Mouse (Mus musculus) heart, postnatal 25 days (tissue): ENCODE results near the gene Cldn1. TPM values are rescaled to one million over a fixed set of nuclear protein-coding genes. Genes with fewer than 3 reads are reported as not detected.

ENCODE experiments used
- DNase-seq: peaks from one replicate; pipeline ENCODE4 v3.0.0; 2022; ENCODE audit warnings: low spot score
- intact Hi-C: fragments of 180-260 bp; cut with DNase I; formaldehyde crosslinking; loops from one replicate; pipeline ENCODE4 v1.15.1; 2025
- total RNA-seq, 2 experiments: library from RNA; stranded (reverse); gene quantifications; 2 replicates each; pipeline ENCODE4 v1.2.3; 2021

The Cldn1 gene
- under 1 TPM; 0.42 to 0.53 TPM for total RNA-seq

DNA sequence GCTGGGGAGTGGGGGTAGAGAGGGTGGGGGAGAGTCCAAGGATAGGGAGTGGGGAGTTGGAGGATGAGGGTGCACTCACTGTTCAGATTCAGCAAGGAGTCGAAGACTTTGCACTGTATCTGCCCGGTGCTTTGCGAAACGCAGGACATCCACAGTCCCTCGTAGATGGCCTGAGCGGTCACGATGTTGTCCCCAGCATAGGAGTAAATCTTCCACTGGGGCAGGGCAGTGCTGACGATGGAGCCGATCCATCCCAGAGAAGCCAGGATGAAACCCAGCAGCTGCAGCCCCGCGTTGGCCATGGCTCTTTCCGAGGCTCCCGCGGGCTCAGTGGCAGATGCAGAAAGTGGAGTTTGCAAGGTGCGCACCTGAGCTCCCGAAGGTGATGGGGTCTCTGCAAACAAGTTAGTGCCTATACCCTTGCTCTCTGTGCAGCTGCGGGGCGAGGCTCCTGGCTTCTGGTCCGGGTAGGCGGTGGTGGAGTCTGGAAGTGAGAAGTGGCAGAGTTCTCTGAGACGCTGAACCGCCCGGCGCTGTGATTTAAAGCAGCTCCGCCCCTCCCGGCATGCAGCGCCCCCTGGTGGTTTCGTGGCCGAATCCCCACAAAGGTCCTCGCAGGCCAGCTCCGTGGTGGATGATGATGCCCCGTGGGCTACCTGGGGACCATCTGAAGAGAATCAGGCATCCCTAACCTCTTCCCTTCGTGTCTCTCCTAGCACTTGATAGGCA lies at the start of gene Cldn1:
Gene Cldn1, minus strand, starts transcription at position 517 of the 729 bp plus-strand sequence.
- intact Hi-C loops, result loop anchor here (1.0 to 2.0 kb wide), 2 partner anchors 137 to 404 kb away; no protein-coding TSS in a partner anchor
- DNase-seq, result peak; percentile 30

DNA sequence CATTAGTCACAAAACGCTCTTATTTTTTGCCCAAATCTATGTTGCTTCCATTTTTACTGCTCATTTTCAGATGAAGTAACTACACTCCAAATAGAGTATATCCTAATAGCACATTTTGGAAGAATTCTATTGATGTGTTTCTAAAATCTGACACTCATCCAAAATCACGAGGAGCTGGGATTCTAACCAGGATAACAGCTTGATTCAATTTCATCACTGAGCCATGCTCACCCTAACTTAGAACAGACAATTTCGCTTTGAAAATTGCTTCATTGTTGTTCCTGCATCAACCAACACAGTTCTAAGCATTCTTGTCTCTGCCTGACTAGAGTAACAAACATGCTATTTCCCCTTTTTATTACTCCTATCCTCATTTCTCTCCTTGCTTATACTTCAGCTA lies 47.0 kb upstream of the Cldn1 start:
- no peak for DNase-seq
- intact Hi-C loops, result no loop called here

DNA sequence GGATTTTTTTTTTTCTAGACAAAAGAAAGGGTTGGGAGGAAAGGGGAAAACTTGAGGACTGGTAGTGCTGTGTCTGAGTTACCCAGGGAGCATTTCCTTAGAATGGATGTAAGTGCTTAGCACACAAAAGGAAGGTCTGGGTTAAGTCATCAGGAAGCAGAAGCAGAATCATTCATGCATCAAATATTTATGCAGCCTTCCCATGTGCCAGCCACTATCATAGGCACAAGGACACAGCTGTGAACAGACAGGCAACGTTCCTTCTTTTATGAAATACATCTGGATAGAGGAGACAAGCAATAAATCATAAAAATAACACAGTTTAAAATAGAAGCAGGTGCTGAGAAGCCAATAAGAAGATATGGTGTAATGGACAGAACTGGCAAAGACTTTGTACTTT lies 32.4 kb upstream of the Cldn1 start:
- intact Hi-C loops, result no loop called here

DNA sequence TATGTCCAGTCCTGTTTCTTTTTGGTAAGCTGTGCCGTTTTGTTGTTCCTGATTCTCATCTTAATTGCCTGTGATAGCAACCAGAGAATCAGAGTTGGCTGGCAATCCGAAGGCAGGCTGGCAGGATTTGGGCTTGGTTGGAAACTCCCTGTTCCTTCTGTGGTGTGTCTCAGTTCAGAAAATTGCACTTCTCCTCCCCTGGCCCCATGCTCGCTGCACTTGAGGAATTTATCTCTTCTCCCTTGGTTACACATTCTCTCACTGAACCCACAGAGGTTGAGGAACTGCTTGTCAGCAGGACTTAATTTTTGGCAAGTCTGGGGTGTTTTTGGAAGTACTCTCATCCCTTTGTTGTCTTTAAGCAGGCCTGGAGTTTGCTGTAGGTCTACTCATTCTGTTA lies 29.3 kb upstream of the Cldn1 start:
- intact Hi-C loops, result no loop called here
- no peak for DNase-seq

More for the DNA sequence above, 32.4 kb upstream of the Cldn1 start:
- DNase-seq, result no peak

DNA sequence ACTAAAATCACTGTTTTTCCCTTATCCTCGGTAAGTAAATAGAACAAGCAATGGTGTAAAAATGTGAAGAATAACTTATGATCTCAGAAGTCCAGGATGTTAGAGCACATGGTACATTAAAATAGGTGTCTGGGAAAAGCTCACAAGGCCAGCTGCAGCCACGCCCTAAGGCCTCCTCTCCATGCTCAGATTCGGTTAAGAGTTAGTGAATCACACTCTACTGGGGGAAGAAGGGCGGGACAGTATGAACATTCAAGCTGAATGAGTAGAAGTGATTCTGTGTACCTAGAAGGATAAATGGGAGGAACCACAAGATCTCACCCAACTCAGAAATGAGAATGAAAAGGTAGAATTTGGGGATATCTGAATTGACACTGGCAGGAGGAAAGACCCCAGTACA lies 28.9 kb upstream of the Cldn1 start:
- no peak for DNase-seq

DNA sequence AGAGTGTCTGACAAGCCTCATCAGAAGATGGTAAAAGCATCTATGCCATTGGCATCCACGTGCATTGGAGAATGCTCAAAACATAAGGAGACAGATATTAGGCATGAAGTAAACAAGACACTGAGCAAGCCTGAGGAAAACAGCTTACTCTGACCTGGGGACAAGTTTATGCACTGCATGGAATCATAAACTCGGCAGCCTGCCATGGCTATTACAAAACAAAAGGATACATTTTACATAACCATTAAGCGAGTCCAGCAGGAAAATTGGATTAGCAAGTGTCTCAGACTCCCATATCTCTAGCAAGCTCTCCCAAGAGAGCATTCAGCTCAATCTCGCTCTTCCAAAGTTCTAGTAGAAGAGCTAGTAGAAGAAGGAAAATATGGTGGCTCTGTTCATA lies 19.3 kb upstream of the Cldn1 start:
- DNase-seq, result no peak
- intact Hi-C loops, result no loop called here

More for the DNA sequence above, 28.9 kb upstream of the Cldn1 start:
- intact Hi-C loops, result no loop called here

DNA sequence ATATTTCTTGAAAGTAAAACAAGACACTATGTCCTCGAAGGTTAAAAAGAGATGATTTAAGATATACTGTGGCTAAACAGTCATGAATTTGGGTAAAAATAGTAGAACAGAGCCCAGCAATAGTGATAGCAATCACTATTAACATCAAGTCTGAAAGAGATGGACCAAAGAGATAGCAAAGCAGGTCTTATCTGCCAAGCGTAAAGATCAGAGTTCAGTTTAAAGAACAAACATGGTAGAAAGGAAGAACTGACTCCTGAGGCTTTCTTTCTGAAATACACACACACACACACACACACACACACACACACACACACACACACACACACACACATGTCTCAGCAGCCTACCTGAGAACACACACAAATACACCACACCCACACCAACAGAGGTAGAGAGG lies 14.5 kb upstream of the Cldn1 start:
- DNase-seq, result no peak
- intact Hi-C loops, result no loop called here

DNA sequence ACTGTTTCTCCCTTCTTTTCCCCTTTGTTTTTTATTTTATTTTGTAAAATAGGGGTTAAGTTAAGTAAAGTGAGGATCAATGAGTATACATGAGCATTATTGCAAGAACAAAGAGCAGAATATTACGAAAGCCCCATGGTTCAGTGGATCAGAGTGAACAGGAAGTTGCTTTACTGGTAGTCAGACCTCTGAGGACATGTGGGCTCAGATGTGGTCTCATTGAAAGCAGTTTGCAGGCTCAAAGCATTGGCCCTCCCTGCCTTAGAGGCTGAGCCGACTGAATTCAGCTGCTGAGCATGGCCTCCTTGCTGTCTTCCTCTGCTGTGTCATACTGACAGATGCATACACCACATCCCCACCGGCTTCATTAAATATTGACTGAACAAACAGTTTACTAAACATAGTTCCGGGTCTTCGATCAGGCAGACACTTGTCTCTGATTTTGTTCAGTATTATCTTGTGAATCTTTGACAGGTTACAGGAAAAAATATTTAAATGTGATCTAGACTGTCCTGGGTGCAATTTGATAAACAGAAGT lies 12.5 kb upstream of the Cldn1 start:
- intact Hi-C loops, result no loop called here
- DNase-seq, result no peak

DNA sequence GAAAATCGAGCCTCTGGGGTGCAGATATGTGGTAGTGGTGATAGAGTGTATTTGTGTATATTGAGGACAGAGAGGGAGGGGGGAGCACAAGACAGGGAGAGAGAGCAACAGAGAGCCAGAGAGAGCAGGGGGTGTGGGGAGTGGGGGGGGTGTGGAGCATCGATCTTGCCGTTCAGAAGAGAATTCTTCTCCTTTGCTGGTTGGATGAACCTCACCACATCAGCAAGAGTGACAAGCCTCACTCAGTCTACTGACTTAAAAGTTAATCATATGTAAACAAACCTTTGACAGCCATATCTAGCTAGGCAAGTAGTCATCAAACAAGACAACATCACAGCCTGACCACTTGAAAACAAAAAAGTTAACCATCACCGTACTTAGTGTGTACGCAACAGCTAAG lies 5.5 kb upstream of the Cldn1 start:
- no peak for DNase-seq
- intact Hi-C loops, result no loop called here

DNA sequence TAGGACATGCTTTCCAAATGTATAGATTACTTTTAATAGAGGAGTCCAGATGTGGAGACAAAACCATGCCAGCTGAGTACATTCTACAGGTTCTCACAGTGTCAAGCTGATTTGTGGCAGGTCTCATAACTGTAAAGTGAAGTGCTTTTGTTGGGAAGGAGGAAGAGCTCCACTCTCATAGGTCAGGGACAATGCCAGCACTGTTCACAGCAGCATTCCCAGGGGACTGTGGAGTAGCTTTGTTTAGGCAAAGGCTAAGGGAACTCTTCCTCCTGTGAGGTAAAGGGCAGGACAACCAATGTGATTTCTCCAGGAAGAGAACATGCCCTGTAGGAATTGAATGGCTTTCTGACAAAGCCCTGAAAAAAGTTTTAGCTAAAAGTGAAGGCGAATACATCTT lies 1.5 kb downstream of the Cldn1 start:
- intact Hi-C loops, result loop anchor here (2.0 kb wide), 1 partner anchor 135 kb away; no protein-coding TSS in a partner anchor
- DNase-seq, result no peak

DNA sequence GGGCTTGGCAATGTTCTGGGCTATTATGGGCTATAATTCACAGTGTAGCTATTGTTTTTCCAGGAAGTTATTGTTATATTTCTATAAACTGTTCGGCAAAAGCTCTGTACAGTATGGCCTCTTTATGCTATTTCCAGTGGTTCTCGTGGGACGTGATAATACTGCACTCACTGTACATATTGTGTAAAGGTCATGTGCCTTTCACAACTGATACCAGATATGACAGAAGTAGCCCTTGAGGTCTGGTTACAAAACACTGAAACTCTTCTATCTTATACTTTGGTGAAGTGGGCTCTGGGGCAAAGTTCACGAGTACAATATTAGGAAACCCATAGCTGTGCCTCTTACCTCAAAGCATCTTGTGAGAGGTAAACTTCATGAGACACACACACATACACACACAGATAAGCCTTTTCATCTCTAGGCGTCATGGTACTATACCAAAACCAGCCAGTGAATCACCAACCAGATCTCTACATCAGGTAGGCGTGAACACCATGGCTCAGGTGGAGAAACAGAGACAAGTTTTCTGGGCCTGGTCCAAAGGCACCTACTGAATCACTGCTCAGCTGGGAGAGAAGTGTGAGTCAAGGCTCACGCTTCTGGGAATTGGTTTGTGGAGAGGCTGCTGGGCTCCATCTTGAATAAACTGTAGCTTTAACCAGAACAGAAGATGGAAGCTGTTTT lies 2.5 kb downstream of the Cldn1 start:
- intact Hi-C loops, result no loop called here
- DNase-seq, result no peak

DNA sequence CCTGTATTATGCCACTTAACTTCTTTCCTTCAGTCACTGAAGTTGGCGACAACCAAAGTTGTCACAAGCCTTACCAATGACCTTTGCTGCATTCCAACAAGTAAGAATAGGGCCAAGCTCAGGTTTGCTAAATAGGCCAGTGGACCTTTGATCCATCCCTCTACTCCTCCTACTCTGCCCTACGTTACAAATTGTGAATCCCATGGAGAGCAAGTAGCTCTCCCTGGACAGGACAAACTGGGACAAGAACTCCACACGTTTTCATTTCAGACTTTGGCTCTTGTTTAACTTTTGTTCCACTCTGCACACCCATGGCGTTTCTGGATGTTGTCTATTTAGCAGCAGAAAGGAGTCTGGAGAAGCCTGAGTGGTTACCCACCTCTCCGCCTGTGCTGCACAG lies 3.5 kb downstream of the Cldn1 start:
- intact Hi-C loops, result no loop called here
- no peak for DNase-seq

DNA sequence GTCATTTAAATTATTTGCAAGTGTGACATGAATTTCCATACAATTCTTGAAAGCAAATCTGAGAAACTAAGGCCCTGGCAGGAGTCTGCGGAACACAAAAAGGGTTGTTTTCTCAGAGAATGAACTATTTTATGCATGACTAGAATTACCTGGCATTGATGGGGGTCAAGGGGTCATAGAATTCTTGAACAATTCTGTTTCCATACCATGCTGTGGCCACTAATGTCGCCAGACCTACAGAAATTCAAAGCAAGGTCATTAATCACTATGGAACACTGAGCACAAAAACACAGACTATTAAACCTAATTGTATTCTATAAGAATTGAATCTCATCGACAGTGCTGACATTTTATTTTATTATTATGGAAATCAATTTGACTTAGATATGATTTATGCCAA lies 10.9 kb downstream of the Cldn1 start:
- intact Hi-C loops, result no loop called here
- no peak for DNase-seq

DNA sequence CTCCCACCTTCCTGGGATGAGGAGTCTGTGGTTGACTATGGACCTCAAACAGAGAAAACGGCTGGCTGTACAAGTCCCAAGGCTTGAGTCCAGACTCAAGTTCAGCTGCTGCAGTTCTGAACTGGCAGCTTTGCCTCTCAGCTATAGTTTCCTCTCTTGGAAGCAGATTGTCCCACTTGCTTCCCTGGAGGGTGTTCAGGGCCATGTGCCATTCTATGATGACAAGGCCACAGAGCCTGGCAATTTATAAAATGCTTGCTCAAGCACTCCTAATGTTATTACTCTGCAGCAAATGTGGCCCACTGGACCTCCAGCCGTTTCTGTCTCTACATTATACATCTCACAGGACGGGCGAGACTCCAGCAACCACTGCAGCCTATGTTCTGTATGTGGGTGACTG lies 12.0 kb downstream of the Cldn1 start:
- DNase-seq, result no peak
- intact Hi-C loops, result no loop called here

DNA sequence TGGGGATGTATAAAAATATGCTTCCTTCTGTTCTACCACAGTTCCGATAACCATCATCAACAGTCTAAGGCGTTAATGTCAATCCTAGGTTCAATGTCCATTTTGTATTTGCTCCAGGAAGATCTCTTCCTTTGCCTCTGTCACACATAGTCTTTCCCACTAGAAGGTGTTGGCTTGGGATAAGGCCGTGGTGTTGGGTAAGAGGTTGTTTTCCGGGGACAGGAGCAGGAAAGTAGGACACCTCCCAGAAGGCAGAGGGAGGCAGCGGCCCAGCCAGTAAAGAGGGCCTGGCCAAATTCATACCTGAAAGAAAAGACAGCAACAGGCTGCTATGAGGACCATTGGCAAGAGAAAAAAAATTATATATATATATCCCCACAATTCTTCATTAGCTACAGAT lies 12.7 kb downstream of the Cldn1 start:
- no peak for DNase-seq
- intact Hi-C loops, result no loop called here

DNA sequence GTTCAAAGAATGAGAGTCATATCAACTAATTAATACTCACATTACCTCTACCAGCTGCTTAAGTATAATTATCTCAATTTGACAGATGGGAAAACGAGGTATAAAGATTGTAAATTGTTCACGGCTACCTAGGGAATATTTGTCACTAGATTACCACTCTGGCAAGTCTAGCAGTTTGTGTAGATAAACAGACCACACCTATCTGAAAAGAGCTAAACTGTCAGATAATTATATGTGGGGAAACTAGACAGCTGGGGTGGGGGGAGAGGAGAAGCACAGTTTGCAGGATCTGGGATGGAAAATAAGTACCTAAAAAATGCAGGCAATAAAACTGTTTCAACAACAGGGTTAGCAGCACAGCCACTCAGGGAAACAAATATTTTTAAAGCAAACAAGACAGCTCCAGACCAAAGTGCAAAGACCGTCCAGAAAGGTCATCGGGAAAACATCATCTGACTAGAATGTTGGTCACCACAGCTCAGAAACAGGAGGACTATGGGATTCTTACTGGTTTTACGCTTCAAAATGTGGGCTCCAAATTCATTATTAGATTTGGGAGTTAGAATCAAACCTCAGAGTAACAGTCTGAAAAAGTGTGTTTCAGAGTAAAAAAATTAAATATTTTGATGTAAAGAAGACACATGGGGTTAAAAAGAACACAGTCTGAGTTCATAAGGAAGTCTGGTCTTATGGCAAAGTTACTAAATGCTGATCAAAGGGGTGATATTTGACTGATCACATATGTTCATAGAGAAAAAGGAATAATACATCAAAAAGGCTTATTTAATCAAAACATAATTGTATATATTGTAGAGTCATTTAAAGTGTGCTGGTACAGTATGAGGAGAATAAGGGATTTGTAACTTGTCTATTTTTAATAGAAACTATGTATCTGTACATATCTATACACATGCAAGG lies 13.5 kb downstream of the Cldn1 start:
- intact Hi-C loops, result no loop called here
- no peak for DNase-seq

DNA sequence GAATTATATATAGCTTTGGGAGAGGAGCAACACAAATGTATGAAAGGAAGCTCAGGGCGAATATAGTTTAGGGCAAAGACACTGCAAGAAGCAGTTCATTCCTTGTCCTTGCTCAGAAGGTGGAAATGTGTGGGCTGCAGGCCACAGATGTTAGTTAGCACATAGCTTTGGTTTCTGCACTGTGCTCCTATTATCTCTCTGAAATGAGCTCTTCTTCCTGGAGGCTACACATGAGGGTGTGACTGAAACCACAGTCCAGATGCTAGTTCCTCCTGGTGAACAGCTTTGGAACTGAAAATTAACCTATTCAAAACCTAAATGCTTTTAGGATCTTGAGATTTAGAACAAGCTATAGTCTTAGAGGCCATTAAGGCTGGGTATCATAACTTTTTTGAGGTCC lies 16.1 kb downstream of the Cldn1 start:
- intact Hi-C loops, result no loop called here
- no peak for DNase-seq

DNA sequence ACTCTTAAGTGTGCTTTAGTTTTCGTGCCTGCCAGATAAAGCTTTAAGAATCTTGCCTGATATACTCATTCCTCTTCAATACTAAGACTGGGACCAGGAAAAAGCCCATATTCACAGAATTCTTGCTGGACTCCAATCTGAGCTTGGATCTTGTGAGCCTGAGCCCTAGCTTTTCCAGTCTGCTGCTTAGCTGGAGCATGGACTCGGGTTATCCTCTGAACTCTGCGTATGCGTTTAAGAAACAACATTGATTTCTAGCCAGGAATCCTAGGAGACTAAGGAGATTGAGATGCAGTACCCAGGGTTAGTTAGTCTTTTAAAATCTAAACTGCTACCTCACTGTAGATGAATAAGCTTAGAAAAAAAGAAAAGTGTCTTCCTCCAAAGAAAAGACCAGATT lies 20.9 kb downstream of the Cldn1 start:
- intact Hi-C loops, result no loop called here
- DNase-seq, result no peak

DNA sequence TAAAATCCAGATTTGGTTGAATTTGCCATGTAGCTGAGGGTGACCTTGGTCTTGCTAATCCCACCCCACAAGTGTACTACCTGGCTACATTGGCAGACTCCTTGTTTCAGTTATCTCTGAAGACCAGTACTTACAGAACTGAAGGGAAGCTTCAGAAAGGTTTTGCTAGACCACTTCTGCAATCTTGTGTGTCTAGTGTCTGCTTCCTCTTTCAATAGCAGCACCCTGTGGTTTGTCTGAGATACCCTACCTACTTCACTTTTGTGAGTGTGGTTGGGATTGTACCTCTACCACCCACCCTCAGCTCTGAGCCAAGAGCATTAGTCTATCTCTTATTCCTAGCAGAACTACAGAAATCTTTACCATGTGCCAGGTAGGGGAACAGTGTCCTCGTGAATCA lies 22.8 kb downstream of the Cldn1 start:
- intact Hi-C loops, result no loop called here

DNA sequence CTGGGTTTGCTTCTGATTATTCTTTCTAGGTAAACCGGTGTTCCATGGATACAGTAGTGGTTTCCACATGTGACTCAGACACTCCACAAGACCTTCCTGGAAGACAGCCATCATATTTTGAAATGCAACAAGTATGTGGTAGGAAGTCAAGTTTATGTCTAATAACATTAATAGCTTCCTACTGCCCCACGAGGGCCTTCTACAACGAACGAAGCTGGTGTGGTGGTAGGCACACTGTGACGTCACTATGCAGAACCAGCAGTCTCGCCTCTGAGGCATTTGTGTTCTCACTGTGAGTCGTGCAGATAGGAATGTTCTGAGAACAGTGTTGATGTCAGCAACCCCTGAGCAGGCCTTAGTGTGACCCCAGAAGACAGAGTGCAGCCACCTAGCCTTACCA lies 55.4 kb downstream of the Cldn1 start:
- no peak for DNase-seq
- intact Hi-C loops, result no loop called here

More for the DNA sequence above, 22.8 kb downstream of the Cldn1 start:
- no peak for DNase-seq
